Comparison of ENCODE assay signal across 17 mouse cellular contexts in the genomic region with DNA sequence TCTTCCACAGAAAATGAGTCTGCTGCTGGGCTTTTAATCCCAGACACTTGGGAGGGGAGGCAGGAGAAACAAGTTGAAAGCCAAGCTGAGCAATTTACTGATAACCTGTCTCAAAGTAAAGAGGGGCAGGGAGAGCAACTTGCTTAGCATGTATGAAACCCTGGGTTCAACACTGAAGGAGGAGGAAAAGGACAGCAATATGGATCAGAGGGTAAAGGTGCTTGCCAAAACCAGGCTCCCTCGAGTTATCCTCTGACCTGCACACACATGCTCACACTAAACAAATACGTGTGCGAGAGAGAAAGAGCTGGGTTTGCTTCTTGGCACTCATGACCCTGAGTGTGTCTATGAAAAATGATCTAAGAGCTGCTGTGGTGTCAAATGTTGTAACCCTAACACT. TPM values are rescaled to one million over a fixed set of nuclear protein-coding genes. Genes with fewer than 3 reads are reported as not detected.
DNase-seq lines count a peak whose midpoint lies in the region.
"Had no signal": no experiment of that assay in that cellular context is flagged by ENCODE, and none has a peak within 500 bp of the region (broad histone marks: within the 10 kb centered on the region; RNA-seq: fewer than 3 reads in every experiment).

No protein-coding gene starts in this region.

- no peak overlapping the region for H3K27ac ChIP-seq in heart, embryonic 10.5 days

- H3K36me3 ChIP-seq in heart, embryonic 10.5 days, result peaks cover 61% of the 10 kb centered on the region

- 87% methylated on average over 3 of the region's 3 CpGs for WGBS in heart, embryonic 10.5 days

- peaks cover 11% of the 10 kb centered on the region for H3K4me1 ChIP-seq in heart, embryonic 10.5 days

- no peaks in the 10 kb centered on the region for H3K9me3 ChIP-seq in heart, embryonic 10.5 days
- H3K9me3 ChIP-seq: G1E had no signal

- DNase-seq in heart, adult 11 months, result peak; percentile 57
- no peak for DNase-seq in heart, adult 9 months (ENCODE audit: low spot score in 2 of 2)
- DNase-seq in heart, embryonic 10.5 days (ENCODE audit: low spot score), result peak; percentile 51
- no peak for DNase-seq in heart, postnatal 4 days
- DNase-seq: adrenal gland, adult 2 months; adrenal gland, adult 8-10 months; adrenal gland, postnatal 10 days; adrenal gland, postnatal 14 days; adrenal gland, postnatal 25 days; adrenal gland, postnatal 36 days; B cell, adult 2 months; cerebellum, adult 11 months; cerebellum, adult 11-12 months; cerebellum, adult 18-20 months had no signal

- no peak overlapping the region for H3K4me3 ChIP-seq in heart, embryonic 10.5 days

- no peaks in the 10 kb centered on the region for H3K27me3 ChIP-seq in heart, embryonic 10.5 days (ENCODE audit: insufficient read depth, poor library complexity, severe bottlenecking)
- H3K27me3 ChIP-seq: CH12.LX, Patski had no signal

RNA-seq across cellular contexts. Expression of a gene that starts 3.7 kb away (rescaled TPM):
- 1,058 and 1,342 TPM in 2 replicates for polyA plus RNA-seq in heart, embryonic 10.5 days (2016; fragmentation: Nextera tagmentation; extraction: Ambion mirVana)
- 1,000 to 10,000 TPM; 1,113 to 1,195 TPM for total RNA-seq in heart, postnatal 4 days (2021)

RNA-seq across cellular contexts. Expression of a gene that starts 30.9 kb away (rescaled TPM):
- polyA plus RNA-seq in heart, embryonic 10.5 days (2016; fragmentation: Nextera tagmentation; extraction: Ambion mirVana), result 21.5 and 29.1 TPM in 2 replicates
- total RNA-seq in heart, postnatal 4 days (2021), result 10 to 100 TPM; 30.4 to 32.3 TPM

RNA-seq across cellular contexts. Expression of a gene that starts 31.0 kb away (rescaled TPM):
- 60.3 and 81.0 TPM in 2 replicates for polyA plus RNA-seq in heart, embryonic 10.5 days (2016; fragmentation: Nextera tagmentation; extraction: Ambion mirVana)
- total RNA-seq in heart, postnatal 4 days (2021), result 10 to 100 TPM; 49.1 to 51.0 TPM

RNA-seq across cellular contexts. Expression of a gene that starts 34.8 kb away (rescaled TPM):
- 13.4 and 17.9 TPM in 2 replicates for polyA plus RNA-seq in heart, embryonic 10.5 days (2016; fragmentation: Nextera tagmentation; extraction: Ambion mirVana)
- total RNA-seq in heart, postnatal 4 days (2021), result 1 to 10 TPM; 4.0 to 4.2 TPM

RNA-seq across cellular contexts. Expression of a gene that starts 34.8 kb away (rescaled TPM):
- 83.4 and 102 TPM in 2 replicates for polyA plus RNA-seq in heart, embryonic 10.5 days (2016; fragmentation: Nextera tagmentation; extraction: Ambion mirVana)
- total RNA-seq in heart, postnatal 4 days (2021), result 10 to 100 TPM; 35.1 to 36.2 TPM

Comparison
In these comparisons a context has a peak if more than half of its experiments do, and no peak if none do; other contexts are left out.
1. DNase-seq: peak in heart, adult 11 months (single experiment) and heart, embryonic 10.5 days (single experiment); none in heart, adult 9 months (0 of 2) and heart, postnatal 4 days (single experiment).